Mouse (Mus musculus): ENCODE results near the gene Ube4b. TPM values are rescaled to one million over a fixed set of nuclear protein-coding genes. Genes with fewer than 3 reads are reported as not detected.

Gene Ube4b
- polyA plus RNA-seq, 1 experiment from 2014 or later = 54.1 TPM

DNA sequence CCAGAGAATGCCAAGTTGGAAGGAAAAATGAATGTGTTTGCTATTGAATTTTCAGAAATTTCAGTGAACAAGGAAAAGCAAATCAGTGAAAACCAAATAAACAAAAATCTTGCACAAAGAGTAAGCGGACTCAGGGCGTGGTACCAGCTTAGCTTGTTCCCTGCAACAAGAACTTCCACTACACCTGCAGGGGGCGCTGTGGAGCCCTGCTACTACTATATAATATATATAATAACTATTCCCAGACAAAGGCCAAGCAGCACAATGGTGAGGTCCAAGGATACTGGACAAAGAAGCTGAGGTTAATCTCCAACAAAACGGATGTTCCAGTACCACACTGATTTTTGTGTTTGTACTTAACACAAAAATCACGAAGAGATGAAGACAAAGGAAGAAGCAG is 53.1 kb downstream of the Ube4b start:
- H3K27me3 ChIP-seq (ENCODE audit: control insufficient read depth, insufficient read depth, low read depth, low read length) = no peaks in the 10 kb centered on the region
- no peak overlapping the region for H3K9ac ChIP-seq (ENCODE audit: low read depth, low read length)
- H3K4me1 ChIP-seq (ENCODE audit: control insufficient read depth, insufficient read depth, low read length) = no peaks in the 10 kb centered on the region
- no peaks in the 10 kb centered on the region; the same call in 1 of the 2 replicates for H3K9me3 ChIP-seq (replicated peaks; ENCODE audit: control insufficient read depth, low read length, poor library complexity, severe bottlenecking)
- no peak overlapping the region for H3K4me3 ChIP-seq (ENCODE audit: low read depth, low read length)
- ATAC-seq = no peak
- peaks cover 30% of the 10 kb centered on the region for H3K36me3 ChIP-seq (ENCODE audit: control insufficient read depth, insufficient read depth, low read length)
- no peak overlapping the region for H3K4me2 ChIP-seq (ENCODE audit: low read length)
- no peak overlapping the region for H3K27ac ChIP-seq (ENCODE audit: low read length)
- WGBS = 60% methylated on average over 5 of the region's 5 CpGs

DNA sequence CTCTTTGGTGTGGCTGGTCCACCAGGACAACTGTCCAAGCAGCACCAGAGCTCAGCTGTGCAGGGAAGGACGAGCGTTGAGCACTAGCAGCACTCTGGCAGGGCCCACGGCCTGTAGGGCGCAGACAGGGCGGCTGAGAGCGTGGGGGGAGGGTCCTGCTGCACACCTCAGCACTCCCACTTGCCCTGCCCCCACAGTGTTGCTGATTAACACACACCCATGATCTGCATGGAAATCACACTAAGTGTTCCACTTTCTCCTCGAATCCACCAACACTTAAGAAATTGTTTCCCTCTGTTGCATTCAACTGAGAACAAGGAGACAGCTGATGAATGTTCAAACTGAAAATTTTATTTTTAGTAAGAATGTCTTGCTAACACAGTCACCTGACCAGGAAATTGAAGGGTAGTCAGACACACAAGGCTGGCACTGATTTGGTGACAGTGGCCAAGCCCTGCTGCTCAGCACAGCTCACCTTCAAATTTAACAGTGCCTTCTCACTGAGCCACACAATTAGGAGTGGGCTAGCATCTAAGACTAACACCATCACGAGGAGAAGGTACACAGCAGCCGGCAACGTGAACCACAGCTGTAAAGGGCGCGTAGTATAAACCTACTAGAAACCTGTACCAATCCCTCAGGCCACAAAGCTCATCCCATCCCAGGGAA is 60.7 kb downstream of the Ube4b start:
- H3K4me1 ChIP-seq (ENCODE audit: control insufficient read depth, insufficient read depth, low read length) = no peaks in the 10 kb centered on the region
- no peaks in the 10 kb centered on the region; the same call in 1 of the 2 replicates for H3K9me3 ChIP-seq (replicated peaks; ENCODE audit: control insufficient read depth, low read length, poor library complexity, severe bottlenecking)
- H3K27ac ChIP-seq (ENCODE audit: low read length) = no peak overlapping the region
- no peak overlapping the region for H3K9ac ChIP-seq (ENCODE audit: low read depth, low read length)
- no peak for ATAC-seq
- H3K36me3 ChIP-seq (ENCODE audit: control insufficient read depth, insufficient read depth, low read length) = peaks cover 25% of the 10 kb centered on the region
- H3K4me3 ChIP-seq (ENCODE audit: low read depth, low read length) = no peak overlapping the region
- no peaks in the 10 kb centered on the region for H3K27me3 ChIP-seq (ENCODE audit: control insufficient read depth, insufficient read depth, low read depth, low read length)
- H3K4me2 ChIP-seq (ENCODE audit: low read length) = no peak overlapping the region
- WGBS = 87% methylated on average over 12 of the region's 12 CpGs

GRCm38 (mm10) chr4:149364896-149365295 is 61.7 kb downstream of the Ube4b start:
- Histone ChIP-seq H3K4me2 (ENCODE audit: low read length) (no peak overlapping the region), H3K9ac (ENCODE audit: low read depth, low read length) (no peak overlapping the region), H3K4me3 (ENCODE audit: low read depth, low read length) (no peak overlapping the region), H3K4me1 (ENCODE audit: control insufficient read depth, insufficient read depth, low read length) (no peaks in the 10 kb centered on the region), H3K9me3 (replicated peaks; ENCODE audit: control insufficient read depth, low read length, poor library complexity, severe bottlenecking) (no peaks in the 10 kb centered on the region), H3K27ac (ENCODE audit: low read length) (no peak overlapping the region; the same call in 1 of the 2 replicates), H3K27me3 (ENCODE audit: control insufficient read depth, insufficient read depth, low read depth, low read length) (no peaks in the 10 kb centered on the region), H3K36me3 (ENCODE audit: control insufficient read depth, insufficient read depth, low read length) (peaks cover 30% of the 10 kb centered on the region)
- WGBS = 79% methylated on average over 5 of the region's 5 CpGs
- ATAC-seq = no peak

- 86% methylated on average over 6 of the region's 6 CpGs for WGBS
- no peak overlapping the region for H3K27ac ChIP-seq (ENCODE audit: low read length)
- no peak overlapping the region for H3K4me3 ChIP-seq (ENCODE audit: low read depth, low read length)
- no peak for ATAC-seq
- no peak overlapping the region for H3K4me2 ChIP-seq (ENCODE audit: low read length)
- H3K9me3 ChIP-seq (replicated peaks; ENCODE audit: control insufficient read depth, low read length, poor library complexity, severe bottlenecking) = no peaks in the 10 kb centered on the region
- no peaks in the 10 kb centered on the region for H3K27me3 ChIP-seq (ENCODE audit: control insufficient read depth, insufficient read depth, low read depth, low read length)
- H3K36me3 ChIP-seq (ENCODE audit: control insufficient read depth, insufficient read depth, low read length) = peaks cover 32% of the 10 kb centered on the region
- H3K4me1 ChIP-seq (ENCODE audit: control insufficient read depth, insufficient read depth, low read length) = no peaks in the 10 kb centered on the region
- H3K9ac ChIP-seq (ENCODE audit: low read depth, low read length) = no peak overlapping the region
These were observed 65.5 kb downstream of the Ube4b start for GRCm38 (mm10) chr4:149361051-149361450.

- 95% methylated on average over 5 of the region's 5 CpGs for WGBS
- Histone ChIP-seq H3K27me3 (ENCODE audit: control insufficient read depth, insufficient read depth, low read depth, low read length) (no peaks in the 10 kb centered on the region), H3K27ac (ENCODE audit: low read length) (no peak overlapping the region), H3K4me3 (ENCODE audit: low read depth, low read length) (no peak overlapping the region), H3K9me3 (replicated peaks; ENCODE audit: control insufficient read depth, low read length, poor library complexity, severe bottlenecking) (no peaks in the 10 kb centered on the region), H3K9ac (ENCODE audit: low read depth, low read length) (no peak overlapping the region), H3K36me3 (ENCODE audit: control insufficient read depth, insufficient read depth, low read length) (peaks cover 35% of the 10 kb centered on the region), H3K4me2 (ENCODE audit: low read length) (no peak overlapping the region), H3K4me1 (ENCODE audit: control insufficient read depth, insufficient read depth, low read length) (no peaks in the 10 kb centered on the region)
- no peak for ATAC-seq
These were observed 65.9 kb downstream of the Ube4b start for GRCm38 (mm10) chr4:149360647-149361046.

GRCm38 (mm10) chr4:149357982-149358381 is 68.6 kb downstream of the Ube4b start:
- no peaks in the 10 kb centered on the region for H3K27me3 ChIP-seq (ENCODE audit: control insufficient read depth, insufficient read depth, low read depth, low read length)
- no peak overlapping the region for H3K27ac ChIP-seq (ENCODE audit: low read length)
- H3K9ac ChIP-seq (ENCODE audit: low read depth, low read length) = no peak overlapping the region
- H3K36me3 ChIP-seq (ENCODE audit: control insufficient read depth, insufficient read depth, low read length) = peaks cover 40% of the 10 kb centered on the region
- WGBS = 95% methylated on average over 5 of the region's 5 CpGs
- H3K4me3 ChIP-seq (ENCODE audit: low read depth, low read length) = no peak overlapping the region
- no peaks in the 10 kb centered on the region for H3K4me1 ChIP-seq (ENCODE audit: control insufficient read depth, insufficient read depth, low read length)
- no peak for ATAC-seq
- H3K4me2 ChIP-seq (ENCODE audit: low read length) = no peak overlapping the region
- H3K9me3 ChIP-seq (replicated peaks; ENCODE audit: control insufficient read depth, low read length, poor library complexity, severe bottlenecking) = no peaks in the 10 kb centered on the region

- H3K9ac ChIP-seq (ENCODE audit: low read depth, low read length) = no peak overlapping the region
- no peak for ATAC-seq
These were observed 71.9 kb downstream of the Ube4b start for GRCm38 (mm10) chr4:149354671-149355070.

DNA sequence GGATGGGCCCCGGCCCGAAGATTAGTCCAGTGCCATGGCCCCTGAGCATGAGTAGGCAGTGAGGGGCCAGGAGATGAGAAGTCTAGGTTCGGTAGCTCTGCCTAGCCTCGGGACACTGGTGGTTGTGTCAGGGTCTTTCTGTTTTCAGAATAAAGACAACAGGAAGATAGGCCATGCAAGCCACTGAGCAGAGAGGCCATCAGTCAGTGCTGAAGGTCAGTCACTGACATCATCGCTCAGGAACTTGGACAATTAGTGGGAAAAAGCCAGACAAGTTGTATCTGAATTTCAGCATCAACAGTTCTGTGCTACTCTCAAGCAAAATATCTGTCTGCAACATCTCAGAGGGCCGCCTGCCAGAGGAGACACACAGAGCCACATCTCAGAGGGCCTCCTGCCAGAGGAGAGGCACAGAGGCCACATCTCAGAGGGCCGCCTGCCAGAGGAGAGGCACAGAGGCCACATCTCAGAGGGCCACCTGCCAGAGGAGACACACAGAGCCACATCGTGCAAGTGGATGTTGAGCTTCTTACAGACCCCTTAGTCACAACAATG is 74.9 kb downstream of the Ube4b start:
- H3K36me3 ChIP-seq (ENCODE audit: control insufficient read depth, insufficient read depth, low read length) = peaks cover 46% of the 10 kb centered on the region
- H3K9me3 ChIP-seq (replicated peaks; ENCODE audit: control insufficient read depth, low read length, poor library complexity, severe bottlenecking) = no peaks in the 10 kb centered on the region
- no peak overlapping the region for H3K27ac ChIP-seq (ENCODE audit: low read length)
- H3K4me2 ChIP-seq (ENCODE audit: low read length) = no peak overlapping the region
- no peak overlapping the region for H3K4me3 ChIP-seq (ENCODE audit: low read depth, low read length)
- H3K4me1 ChIP-seq (ENCODE audit: control insufficient read depth, insufficient read depth, low read length) = no peaks in the 10 kb centered on the region
- no peaks in the 10 kb centered on the region for H3K27me3 ChIP-seq (ENCODE audit: control insufficient read depth, insufficient read depth, low read depth, low read length)
- no peak overlapping the region for H3K9ac ChIP-seq (ENCODE audit: low read depth, low read length)
- no peak for ATAC-seq
- WGBS = 89% methylated on average over 8 of the region's 8 CpGs

More at GRCm38 (mm10) chr4:149354671-149355070, 71.9 kb downstream of the Ube4b start:
- WGBS = 96% methylated on average over 8 of the region's 8 CpGs
- Histone ChIP-seq H3K4me3 (ENCODE audit: low read depth, low read length) (no peak overlapping the region), H3K4me1 (ENCODE audit: control insufficient read depth, insufficient read depth, low read length) (no peaks in the 10 kb centered on the region), H3K27ac (ENCODE audit: low read length) (no peak overlapping the region), H3K4me2 (ENCODE audit: low read length) (no peak overlapping the region), H3K9me3 (replicated peaks; ENCODE audit: control insufficient read depth, low read length, poor library complexity, severe bottlenecking) (no peaks in the 10 kb centered on the region), H3K27me3 (ENCODE audit: control insufficient read depth, insufficient read depth, low read depth, low read length) (no peaks in the 10 kb centered on the region), H3K36me3 (ENCODE audit: control insufficient read depth, insufficient read depth, low read length) (peaks cover 47% of the 10 kb centered on the region)

DNA sequence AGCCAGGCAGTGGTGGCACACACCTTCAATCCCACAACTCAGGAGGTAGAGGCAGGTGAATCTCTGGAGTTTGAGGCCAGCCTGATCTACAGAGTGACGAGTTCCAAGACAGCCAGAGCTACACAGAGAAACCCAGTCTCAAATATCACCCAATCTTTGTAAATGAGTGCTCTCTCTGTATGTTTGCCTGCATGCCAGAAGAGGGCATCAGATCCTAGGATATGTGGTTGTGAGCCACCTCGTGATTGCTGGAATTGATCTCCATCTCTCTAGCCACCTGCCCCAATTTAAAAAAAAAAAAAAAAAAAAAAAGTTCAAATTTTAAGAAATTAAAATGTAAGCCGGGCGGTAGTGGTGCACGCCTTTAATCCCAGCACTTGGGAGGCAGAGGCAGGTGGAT is 77.6 kb downstream of the Ube4b start:
- Histone ChIP-seq H3K36me3 (ENCODE audit: control insufficient read depth, insufficient read depth, low read length) (peaks cover 46% of the 10 kb centered on the region), H3K27ac (ENCODE audit: low read length) (no peak overlapping the region), H3K9me3 (replicated peaks; ENCODE audit: control insufficient read depth, low read length, poor library complexity, severe bottlenecking) (no peaks in the 10 kb centered on the region), H3K9ac (ENCODE audit: low read depth, low read length) (no peak overlapping the region), H3K4me2 (ENCODE audit: low read length) (no peak overlapping the region), H3K27me3 (ENCODE audit: control insufficient read depth, insufficient read depth, low read depth, low read length) (no peaks in the 10 kb centered on the region), H3K4me1 (ENCODE audit: control insufficient read depth, insufficient read depth, low read length) (no peaks in the 10 kb centered on the region), H3K4me3 (ENCODE audit: low read depth, low read length) (no peak overlapping the region)
- WGBS = 78% methylated on average over 5 of the region's 5 CpGs
- no peak for ATAC-seq
